Mouse (Mus musculus): ENCODE results near the gene C2cd5. TPM values are rescaled to one million over a fixed set of nuclear protein-coding genes. Genes with fewer than 3 reads are reported as not detected.
"Not testable (repeated sequence)": the region's sequence is repeated elsewhere in the genome, so short reads cannot be mapped to it uniquely, and the experiment has no call there.

C2cd5 gene
- total RNA-seq (2021): 10 to 100 TPM; 14.7 to 16.2 TPM
- long read RNA-seq, experiment 1, partial matches to known transcripts: 1 of 5 reads
- long read RNA-seq, experiment 1, other reads (novel, unspliced or antisense): 4 of 5 reads
- long read RNA-seq, experiment 2, full-length matches to known transcripts: 1 of 8 reads
- long read RNA-seq, experiment 2, partial matches to known transcripts: 6 of 8 reads
- long read RNA-seq, experiment 2, other reads (novel, unspliced or antisense): 1 of 8 reads

DNA sequence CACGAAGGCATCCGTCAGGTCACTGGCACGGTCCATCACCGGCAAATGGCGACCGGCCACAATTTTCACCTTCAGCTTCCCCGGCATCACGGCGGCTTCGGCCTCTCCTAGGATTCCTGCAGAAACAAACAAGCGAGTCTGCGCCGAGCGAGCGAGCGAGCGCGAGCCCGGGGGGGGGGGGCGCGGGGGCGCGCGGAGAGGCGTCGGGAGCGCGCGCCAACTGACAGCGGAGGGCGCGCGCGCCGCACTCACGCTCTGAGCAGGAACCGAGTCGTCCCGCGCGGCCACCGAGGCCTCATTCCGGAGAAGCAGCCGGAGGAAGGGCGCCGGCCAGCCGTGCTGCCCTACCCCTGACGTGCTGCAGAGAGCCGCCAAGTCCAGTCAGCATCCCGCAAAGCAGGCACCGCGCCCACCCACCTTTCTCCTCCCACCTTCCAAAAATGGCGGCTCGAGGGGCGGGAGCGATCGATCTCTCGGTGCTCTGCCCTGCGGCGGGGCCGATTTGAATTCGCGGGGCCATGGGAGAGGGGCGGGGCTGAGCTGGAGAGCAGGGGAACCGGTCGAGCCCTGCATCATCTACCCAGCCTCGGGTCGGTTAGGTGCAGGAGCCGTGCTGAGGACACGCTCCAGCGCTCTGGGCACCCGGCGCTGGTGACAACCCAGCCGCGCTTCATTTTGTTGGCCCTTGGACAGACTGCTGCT, at the start of gene C2cd5:
Gene C2cd5, minus strand, starts transcription at position 461 of the 702 bp plus-strand sequence.
- DNase-seq (ENCODE audit: low spot score in 2 of 2): peak; percentile 93 to 94

DNA sequence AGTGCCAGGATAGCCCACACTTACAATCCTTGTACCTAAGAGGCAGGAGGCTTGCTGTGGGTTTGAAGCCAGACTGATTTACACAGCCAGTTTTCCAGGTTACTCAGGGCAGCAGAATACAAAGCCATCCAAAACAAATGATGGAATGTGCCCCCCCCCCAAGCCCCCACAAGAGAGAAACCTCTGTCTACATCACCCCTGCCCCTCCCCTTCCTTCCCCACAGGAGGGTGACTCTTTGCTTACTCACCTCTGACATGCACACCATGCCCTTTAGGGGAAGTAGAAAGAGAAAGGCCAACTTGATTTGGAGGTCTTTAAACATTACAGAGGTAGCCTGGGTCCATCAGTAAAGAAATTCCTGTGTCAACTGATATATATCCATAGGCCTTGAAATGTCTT, 48.9 kb upstream of the C2cd5 start:
- DNase-seq (ENCODE audit: low spot score in 2 of 2): no peak

DNA sequence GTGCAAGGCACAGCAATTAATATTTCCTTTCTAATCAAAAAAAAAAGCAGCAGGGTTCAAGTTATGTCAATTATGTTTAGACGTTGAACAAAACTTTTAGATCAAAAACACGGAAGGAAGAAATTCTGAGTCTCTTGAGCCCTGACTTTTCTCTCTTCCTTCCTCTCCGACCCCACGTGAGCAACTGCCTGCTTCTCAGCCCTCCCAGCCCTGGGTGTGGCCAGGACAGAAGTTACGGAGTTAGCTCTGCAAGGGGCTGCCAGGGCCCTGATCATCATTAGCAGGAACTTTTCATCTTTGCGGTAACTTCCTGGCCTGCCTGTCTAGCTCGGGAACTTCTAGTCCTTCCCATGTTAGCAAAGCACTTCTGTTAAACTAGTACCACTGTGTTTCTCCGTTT, 46.8 kb upstream of the C2cd5 start:
- DNase-seq (ENCODE audit: low spot score in 2 of 2): no peak

DNA sequence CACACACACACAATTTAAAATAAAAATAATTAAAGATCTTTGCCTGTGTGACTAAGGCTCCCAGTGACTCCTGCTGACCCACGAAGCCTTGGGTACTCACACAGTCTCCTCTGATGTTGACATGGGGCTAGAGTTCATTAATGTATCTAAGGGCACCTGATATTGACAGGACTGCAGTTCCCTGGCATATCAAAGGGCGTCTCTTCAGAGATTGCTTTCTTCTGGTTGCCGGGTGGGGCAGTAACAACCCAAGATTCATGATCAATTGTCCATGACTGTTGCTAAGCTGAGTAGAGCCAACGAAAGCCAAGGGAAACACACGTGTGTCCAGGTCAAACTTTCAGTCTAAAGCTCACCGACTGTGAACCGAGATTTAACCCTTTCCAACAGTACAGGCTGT, 45.1 kb upstream of the C2cd5 start:
- no peak for DNase-seq (ENCODE audit: low spot score in 2 of 2)

DNA sequence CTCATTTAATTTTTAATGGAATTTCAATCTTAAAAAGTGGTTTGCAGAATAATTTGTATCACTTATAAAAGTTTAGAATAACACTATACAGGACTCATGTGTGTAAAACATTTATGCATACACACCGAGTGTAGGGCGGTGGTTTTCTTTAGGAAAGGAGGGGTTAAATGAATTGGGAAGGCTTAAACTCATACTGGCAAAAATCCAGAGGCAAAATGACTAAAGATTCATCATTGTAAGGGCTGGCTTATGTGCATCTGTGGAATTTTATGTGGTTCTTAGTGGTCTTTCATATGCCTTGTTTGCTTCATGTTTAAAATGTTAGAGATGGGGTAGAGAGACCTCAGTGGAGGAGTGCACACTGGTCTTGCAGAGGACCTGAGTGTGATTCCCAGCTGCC, 44.6 kb upstream of the C2cd5 start:
- no peak for DNase-seq (ENCODE audit: low spot score in 2 of 2)

DNA sequence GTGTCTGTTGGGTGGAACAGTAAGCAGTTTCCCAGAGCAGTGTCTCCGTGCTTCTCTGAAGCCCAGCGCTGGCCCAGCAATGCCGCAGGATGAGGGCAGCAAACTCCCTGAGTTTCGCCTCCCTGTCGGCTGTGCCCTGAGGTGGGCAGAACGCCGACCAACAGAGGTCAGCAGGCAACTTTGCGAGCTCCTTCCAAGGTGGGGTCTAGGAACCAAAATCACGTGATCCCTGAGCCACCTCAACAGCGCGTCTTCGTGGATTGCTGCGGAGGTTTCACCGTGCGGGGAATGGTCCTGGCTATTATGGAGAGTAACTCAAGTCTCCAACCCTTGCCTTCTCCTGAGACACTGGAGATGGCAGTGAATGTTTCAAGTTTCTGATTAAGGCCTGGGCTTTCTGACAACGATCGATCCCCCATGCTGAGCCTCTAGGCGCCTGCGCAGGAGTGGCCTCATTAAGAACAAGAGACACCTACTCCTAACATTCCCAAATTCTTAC, 43.9 kb upstream of the C2cd5 start:
- no peak for DNase-seq (ENCODE audit: low spot score in 2 of 2)

DNA sequence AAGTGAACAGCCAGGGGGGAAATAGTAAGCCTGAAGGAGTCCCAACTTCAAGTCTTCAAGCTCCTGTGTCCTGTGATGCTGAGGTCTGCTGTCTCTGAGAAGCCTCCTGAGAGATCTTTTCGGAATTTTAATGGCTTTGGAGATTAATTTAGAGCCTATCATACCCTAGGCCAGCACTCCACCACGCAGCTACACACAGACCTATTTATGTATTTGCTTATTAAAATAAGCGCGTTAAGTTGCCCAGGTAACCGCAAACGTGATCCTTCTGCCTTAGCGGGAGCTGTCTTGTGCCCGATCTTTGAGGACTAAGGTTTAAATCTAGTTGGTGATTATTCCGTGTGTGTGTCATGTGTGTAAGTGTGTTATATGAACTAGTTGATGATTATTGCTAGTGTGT, 43.4 kb upstream of the C2cd5 start:
- DNase-seq (ENCODE audit: low spot score in 2 of 2): no peak

DNA sequence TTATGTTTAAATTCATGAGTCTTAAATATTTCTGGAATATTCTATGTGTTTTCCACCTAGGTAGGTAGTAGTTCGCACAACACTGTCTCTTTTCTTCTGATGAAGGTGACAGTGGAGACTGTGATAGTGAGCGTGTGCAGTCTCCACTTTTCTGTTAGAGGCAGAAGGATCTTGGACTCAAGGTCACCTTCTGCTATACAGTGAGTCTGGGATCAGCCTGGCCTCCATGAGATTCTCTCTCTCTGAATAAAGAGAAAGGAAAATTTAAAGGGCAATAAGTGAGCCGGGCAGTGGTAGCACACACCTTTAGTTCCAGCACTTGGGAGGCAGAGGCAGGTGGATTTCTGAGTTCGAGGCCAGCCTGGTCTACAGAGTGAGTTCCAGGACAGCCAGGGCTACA, 42.9 kb upstream of the C2cd5 start:
- no peak for DNase-seq (ENCODE audit: low spot score in 2 of 2)

DNA sequence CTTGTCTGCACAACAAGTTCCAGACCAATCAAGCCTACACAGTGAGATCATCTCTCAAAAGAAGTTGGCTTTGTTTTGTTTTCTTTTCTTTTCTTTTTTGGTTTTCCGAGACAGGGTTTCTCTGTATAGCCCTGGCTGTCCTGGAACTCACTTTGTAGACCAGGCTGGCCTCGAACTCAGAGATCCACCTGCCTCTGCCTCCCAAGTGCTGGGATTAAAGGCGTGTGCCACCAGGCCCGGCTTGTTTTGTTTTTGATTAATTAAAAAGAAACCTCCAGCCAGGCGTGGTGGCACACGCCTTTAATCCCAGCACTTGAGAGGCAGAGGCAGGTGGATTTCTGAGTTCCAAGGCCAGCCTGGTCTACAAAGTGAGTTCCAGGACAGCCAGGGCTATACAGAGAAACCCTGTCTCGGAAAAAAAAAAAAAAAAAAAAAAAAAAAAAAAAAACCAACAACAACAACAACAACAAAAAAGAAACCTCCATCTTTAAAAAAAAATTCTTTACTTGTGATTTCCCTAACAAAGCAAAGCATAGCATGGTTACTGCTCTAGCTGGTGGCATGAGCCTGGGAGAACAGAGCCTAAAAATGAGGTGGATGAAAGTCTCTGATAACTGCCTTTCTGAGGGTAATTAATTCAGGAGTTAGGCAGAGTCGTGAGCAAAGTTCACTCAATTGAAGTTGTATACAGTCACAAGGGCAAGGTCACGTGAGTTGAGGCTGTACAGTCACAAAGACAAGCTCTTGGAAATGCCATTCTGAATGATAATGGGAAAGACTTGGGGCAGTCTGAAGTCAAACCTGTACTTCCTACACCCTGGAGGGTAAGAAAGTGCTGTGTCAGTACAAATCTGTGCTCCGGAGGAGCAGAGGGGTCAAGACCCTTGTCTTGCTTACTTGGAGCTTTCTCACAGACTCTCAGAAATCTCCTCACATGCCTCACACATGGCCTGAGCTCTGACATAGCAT, 42.0 kb upstream of the C2cd5 start:
- DNase-seq (ENCODE audit: low spot score in 2 of 2): not testable (repeated sequence)

DNA sequence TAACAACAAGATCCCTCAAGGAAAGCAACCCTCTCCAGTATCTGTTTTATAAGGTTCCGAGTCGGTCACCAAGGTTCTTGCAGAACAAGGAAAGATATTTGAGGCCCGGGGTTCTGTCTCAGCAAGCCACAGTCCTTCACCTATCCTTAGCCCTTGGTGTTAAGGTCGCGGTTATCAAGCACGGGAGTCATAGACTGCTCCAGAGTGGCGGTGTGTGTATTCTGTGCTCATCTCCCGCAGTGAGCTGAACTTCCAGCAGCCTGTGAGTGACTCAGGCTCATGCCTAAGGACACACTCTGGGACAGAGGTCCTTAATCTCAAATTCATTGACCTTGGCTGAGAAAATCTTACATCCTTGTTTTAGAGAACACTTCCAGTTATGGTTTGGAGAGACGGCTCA, 40.9 kb upstream of the C2cd5 start:
- no peak for DNase-seq (ENCODE audit: low spot score in 2 of 2)

DNA sequence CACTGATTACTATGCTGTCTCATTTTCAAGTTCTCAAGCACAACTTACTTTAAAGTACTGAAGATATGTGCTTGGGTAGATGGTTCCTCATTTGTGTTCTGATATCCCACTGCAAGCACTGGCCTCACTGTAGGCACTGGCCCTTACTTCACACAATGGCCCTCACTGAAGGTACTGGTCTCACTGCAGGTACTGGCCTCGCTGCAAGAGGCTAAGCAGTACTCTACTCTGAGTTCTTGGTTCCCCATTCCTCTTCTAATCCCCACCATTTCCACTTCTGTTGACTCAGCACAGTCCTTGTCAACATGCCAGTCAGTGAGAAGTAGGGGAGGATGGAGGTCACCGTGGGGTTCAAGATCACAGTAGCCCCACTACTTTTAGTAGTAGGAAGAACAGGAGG, 39.5 kb upstream of the C2cd5 start:
- no peak for DNase-seq (ENCODE audit: low spot score in 2 of 2)

DNA sequence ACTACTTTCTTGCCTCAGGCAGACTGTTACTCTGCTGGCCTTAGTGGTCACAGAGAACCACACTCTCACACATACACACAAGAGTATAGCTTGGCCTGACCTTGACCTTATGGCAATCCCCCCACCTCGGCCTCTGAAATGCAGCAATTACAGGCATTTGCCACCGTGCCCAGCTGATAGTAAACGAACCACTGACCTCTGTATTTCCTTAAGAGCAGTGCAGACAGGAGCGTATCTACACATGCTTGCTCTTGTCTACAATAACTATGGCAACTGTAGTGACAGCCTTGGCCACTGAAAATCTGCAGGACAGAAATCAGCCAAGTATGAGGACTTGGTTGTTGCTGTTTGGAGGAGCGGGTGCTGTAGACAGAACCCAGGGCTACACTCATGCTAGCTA, 37.4 kb upstream of the C2cd5 start:
- no peak for DNase-seq (ENCODE audit: low spot score in 2 of 2)

DNA sequence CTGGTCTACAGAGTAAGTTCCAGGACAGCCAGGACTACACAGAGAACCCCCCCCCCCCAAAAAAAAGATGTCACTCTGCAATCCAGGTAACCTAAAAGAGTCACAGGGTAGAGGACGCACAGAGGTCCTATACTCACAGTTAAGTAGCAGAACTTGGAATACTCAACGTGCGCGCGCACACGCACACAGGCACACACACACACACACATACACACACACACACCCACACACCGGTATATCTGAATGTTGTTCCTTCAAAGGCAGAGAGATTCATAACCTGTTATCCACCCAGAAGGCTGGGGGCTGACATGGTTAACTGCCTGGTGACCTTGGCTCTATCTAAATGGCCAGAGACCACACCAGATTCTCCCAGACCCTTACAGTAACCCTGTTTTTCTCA, 36.7 kb upstream of the C2cd5 start:
- DNase-seq (ENCODE audit: low spot score in 2 of 2): no peak

DNA sequence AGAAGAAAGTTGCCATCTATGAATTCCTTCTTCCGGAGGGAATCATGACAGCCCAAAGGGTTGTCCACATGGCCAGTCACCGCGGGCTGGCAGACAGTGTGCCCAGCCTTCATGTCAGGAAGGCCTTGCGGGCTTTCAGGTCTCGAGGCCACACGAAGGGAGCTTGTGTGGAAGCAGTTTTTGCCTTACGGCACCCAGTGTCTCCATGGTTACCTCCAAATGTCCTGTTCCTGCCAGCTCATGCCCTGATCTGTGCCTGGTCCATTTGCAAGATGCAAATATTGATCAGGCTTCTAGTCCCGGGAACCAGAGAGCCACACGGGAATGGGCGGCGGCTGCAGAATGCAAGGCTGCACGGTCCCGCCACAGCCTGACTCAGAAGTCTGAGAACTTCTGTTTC, 35.2 kb upstream of the C2cd5 start:
- no peak for DNase-seq (ENCODE audit: low spot score in 2 of 2)

DNA sequence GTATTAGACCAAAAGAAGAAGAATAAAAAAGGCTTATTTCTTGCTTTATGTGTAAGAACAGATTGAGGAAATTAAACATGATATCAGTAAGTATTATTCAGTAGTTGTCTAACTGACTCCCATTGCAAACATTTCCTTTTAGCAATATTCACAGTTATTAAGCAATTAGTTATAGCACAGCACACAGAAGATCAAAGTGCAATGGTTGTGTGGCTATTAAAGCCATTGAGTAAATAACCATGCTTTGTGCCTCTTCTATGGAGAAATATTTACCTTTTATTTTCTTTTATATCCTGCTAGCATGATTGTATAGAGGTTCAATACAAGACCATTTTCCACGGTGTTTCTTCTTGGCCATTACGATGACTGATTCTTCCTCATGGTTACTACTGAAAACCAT, 33.2 kb upstream of the C2cd5 start:
- no peak for DNase-seq (ENCODE audit: low spot score in 2 of 2)

DNA sequence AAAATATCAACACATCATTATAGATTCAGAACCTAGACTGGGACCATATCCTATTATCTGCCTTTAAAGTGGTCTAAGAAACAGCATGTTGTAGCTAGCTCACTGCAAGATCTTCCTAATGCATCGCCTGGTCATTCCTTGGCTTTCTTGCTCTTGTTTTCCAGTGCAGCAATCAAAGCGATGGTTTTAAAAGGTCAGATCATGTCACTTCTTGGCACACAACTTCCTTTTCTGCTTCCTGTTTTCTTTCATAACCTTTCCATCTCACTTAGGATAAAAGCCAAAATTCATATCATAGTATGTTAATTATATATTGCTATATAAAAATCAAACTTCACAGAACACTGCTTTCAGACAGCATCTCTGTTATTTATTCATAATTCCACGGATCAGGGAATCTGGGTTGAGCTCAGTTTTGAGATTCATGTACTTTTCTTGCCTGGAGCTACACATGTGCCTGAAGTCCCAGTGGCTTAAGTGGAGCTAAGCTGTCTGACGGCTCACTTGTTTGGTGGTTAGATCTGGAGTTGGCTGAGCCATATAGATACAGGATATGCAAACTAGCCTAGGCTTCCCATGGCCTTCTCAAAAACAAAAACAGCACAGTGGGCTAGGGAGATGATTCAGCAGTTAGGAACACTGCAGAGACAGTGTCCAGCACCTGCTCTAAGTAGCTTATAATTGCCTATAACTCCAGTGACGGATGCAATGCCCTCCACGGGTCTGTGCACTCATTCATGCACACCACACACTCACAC, 32.1 kb upstream of the C2cd5 start:
- DNase-seq (ENCODE audit: low spot score in 2 of 2): no peak

DNA sequence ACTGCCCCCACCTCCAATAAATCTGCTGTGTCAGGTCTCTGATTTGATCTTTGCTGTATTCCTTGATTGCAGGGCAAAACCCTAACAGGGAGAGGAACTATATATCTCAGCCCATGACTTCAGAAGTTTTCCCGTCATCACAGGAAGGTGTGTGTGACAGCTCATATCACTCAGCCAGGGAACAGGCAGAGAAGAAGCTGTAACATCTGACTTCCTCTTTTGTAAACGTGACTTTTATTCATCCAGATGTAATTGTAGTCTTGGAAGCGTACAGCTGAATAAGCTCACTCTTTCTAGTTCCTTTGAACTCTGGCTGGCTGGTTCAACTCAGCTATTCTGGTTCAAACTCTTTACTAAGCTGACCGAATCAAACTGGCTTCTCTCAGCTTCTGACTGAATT, 30.5 kb upstream of the C2cd5 start:
- DNase-seq (ENCODE audit: low spot score in 2 of 2): no peak

DNA sequence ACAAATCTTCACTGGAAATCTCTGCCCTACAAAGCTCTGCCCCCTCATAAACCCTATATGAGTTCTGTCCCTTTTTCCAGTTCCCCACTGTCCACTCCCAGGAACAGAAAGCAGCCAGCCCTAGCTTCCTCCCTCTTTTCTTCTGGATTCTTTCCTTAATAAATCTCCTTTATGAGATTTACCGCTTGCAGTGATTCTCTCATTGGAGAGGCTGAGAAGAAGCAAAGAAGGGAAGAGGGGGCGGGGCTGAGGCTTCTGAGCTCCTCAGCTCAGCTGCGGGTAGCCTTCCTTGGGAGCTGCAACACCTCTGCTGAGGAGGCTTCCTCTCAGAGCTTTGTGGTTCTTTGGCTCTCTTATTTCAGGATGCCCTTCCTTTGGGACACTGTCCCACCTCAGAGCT, 30.0 kb upstream of the C2cd5 start:
- no peak for DNase-seq (ENCODE audit: low spot score in 2 of 2)

DNA sequence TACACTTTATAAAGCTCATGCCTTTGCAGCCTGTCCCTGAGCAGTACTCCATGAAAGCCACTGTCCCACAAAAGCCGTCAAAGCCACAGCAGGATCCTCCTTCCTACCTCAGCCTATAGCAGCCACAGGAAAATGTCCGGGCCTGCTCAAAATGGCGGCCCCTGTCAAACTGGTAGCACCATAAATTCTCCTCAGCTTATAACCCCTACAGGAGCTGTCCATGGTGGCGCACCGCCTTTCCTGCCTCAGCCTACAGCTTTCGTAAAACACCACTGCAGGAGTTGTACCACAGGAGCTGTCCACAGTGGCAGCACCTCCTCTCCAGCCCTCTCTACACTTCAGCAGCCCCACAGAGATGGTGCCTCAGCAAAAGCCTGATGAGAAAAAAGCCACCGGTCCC, 29.5 kb upstream of the C2cd5 start:
- DNase-seq (ENCODE audit: low spot score in 2 of 2): no peak

DNA sequence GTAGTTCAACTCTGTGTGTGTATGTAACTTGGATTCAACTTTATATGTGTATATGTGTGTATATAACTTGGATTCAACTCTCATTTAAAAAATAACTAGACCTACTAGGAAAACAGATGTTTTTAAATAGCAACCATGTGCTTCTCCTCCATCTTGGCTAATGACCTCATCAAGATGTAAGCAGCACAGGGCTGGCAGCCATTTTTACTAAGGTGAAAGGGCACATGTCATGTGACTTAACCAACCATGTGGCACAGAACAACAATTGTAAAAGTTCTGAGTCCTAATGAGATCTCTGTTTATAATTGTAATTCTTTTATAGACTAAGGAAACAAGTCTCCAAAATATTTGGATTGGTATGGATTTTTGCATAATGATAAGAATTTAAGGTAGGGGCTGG, 25.8 kb upstream of the C2cd5 start:
- no peak for DNase-seq (ENCODE audit: low spot score in 2 of 2)

DNA sequence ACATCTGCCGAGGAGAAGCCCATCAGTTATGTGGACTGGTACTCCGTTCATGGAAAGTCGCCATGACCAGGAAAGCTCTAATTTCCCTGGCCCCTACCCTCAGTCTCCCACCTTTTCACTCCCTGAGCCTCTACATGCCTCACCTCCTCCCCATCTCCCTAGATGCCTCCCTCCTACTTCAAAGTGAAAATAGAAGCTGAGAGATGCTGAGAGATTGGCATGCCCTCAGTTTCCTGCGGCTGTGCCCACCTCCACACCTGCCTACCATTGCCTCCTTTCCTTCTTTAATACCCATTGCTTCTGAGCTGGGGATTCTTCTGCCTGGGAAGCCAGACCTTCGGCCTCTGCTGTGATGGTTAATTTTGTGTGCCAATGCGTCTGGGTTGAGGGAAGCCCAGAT, 19.4 kb upstream of the C2cd5 start:
- no peak for DNase-seq (ENCODE audit: low spot score in 2 of 2)
